Mouse (Mus musculus): Measurements from ENCODE around the gene Barhl2.

The Barhl2 gene

DNA sequence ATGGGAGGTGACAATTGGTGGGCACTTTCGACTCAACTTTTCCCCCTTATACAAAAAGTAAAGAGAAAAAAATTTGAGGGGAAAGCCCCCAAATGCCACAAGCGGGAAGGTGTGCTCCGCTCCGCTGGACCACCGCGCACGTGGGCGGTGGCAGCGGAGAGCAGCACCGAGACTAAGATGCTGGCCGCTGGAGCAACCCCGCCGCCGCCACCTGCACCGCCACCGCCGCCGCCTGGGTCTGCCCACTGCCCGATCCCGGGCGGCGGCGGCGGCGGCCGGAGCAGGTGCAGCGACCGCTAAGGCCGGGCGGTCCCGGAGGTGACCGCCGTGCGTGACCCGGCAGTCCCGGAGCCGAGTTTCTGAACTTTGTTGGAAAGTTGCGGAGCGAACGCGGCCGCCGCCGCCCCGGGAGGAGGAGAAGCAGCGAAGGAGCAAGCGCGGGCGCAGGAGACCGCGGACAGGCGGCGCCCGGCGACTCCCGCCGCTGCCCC is at the start of gene Barhl2:
Gene Barhl2, minus strand, starts transcription at position 181 of the 491 bp plus-strand sequence.
- DNase-seq (ENCODE audit: extremely low read depth, low read depth, low spot score), result no peak

DNA sequence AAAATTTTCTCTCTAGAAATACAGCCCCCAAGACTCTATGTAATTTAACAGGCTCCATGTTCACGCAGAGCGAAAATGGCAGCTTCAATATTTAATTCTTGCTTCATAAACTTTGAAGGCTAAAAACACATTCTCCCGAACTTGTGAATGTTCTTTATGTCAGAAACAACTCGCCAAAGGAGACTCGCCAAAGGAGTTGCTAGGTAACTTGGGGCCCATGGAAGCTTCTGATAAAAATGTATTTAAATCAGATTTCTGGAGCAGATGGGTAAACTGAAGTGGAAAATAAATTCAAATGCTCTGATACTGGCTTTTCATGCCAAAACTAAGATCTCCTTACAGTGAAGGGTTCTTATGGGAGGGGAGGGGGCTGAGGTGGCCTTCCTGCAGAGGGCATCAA is 48.1 kb upstream of the Barhl2 start:
- DNase-seq (ENCODE audit: extremely low read depth, low read depth, low spot score), result no peak

DNA sequence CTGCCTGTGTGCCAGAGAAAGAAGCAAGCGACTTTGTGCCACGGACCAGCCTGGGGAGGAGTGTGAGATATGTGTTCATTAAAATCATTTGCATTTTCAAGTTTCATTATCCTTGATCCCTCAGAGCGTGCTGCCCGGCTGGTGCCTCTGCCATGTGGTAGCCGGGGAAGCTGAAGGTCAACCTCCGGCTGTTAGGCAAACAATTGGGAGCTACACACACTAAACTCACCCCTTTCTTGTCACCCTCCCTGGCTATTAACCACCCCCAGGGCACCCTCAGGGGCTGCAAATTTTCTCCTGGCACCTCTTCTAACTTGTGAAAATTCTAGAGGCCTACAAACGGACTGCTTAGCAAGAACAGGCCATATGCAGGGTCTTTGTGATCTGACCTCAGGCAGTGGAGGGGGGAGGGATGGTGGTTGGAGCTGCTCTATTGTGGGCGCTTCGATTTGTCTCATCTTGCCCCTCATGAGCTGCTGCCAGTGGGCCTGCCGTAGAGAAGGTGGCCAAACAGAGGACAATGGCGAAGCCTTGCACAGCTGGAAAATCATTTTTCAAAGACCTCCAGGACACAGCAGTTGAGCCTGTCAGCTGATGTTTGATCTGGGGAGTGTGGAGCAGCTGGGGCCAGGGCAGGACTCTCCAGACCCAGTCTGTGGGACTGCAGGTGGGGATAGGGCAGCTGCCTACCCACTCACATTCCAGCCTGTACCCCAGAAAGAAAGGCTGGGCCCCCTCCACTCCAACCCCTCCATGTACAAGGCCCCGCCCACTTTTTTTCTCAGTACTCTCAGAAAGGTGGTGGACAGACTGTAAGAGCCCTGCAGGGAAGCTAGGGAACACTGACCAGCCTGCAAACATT is 44.9 kb upstream of the Barhl2 start:
- no peak for DNase-seq (ENCODE audit: extremely low read depth, low read depth, low spot score)

DNA sequence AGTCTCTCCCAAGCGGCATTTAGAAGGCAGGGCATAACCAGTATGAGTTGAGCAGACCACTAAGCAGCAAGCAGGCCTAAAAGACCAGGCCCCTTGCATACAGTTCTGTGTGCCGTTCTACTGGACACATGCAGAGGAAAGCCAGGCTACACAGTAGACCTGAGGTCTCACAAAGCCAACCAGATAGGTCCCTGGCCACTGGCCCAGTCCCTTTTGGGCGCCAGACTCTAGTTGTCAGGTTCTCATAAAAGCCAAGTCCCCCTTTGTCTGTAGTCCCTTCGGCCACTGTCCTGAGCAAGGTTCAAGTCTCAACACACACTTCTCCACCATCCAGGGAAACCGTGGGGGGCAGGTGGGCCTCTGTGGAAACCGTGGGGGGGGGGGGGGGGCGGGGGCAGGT is 44.3 kb upstream of the Barhl2 start:
- DNase-seq (ENCODE audit: extremely low read depth, low read depth, low spot score), result no peak

DNA sequence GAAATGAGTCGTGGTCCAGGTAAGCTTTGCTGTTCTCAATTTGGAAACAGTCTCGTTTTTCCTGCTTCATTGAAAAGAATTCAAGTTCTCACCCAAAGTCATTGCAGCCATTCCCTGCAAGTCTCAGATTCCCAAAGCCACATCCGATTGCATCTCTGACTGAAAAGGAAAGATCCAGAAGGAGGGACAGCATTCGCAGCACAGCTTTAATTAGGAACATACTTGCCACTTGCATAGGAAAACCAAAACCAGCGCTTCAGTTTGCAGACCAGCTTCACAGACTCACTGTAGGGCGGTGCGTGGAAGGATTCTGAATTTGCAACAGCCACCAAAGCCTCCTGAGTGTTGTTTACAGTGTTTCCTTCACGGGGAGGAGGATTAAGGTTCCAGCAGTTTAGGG is 33.8 kb upstream of the Barhl2 start:
- no peak for DNase-seq (ENCODE audit: extremely low read depth, low read depth, low spot score)

DNA sequence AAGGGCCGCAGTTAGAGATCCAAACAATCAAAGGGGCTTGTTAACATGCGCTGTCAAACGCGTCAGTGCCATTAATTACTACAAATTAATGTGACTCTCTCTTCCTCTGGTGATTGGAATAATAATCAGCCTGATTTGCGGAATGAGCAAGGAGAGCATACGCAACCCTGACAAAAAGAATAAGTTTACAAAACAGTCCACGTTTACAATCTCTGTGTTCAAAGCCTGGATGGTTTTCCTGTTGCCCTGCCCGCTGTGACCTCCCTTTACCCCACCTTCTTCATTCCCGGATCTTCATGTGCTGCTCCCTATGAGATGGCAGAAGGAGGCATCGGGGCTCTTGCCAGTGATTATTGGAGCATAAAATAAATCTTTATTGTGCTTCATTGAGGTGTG is 14.1 kb upstream of the Barhl2 start:
- DNase-seq (ENCODE audit: extremely low read depth, low read depth, low spot score), result no peak

DNA sequence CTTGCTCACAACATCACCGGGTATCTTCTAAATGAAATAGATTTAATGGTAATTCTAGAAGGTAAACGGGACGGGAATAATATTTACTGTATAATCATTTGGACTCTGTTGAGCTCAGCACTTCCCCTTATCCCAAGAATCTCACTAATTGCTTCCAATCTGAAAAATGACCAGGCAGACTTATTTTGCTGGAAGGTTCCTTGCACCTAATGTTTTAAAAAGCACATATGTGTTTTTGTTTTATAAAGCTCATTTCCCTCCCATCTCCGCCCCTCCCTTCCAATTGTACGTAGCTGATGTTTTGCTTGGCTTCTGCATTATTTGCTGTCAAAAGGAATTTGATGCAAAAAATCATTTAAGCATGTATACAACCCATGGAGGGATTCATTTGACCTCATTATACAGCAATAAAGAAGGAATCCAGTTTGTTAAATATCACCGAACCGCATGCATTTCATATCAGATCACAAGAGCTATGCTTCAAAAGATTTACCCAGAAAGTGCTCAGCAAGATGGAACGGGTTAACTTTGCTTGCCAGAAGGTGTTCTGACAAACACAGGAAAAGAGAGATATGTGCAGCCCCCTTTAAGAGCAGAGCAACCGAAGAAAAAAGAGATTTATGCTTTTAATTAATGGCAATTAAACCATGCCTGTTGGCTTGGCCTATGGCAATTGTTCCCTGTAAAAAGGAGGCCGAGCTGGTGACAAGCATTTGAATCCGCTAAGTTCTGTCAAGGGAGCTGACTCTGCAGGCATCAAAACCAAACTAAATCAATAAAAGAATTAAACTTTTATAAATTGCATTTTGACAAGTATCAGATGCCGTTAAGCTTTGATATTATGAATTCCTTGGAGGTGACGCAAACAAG is 13.5 kb upstream of the Barhl2 start:
- DNase-seq (ENCODE audit: extremely low read depth, low read depth, low spot score), result no peak

DNA sequence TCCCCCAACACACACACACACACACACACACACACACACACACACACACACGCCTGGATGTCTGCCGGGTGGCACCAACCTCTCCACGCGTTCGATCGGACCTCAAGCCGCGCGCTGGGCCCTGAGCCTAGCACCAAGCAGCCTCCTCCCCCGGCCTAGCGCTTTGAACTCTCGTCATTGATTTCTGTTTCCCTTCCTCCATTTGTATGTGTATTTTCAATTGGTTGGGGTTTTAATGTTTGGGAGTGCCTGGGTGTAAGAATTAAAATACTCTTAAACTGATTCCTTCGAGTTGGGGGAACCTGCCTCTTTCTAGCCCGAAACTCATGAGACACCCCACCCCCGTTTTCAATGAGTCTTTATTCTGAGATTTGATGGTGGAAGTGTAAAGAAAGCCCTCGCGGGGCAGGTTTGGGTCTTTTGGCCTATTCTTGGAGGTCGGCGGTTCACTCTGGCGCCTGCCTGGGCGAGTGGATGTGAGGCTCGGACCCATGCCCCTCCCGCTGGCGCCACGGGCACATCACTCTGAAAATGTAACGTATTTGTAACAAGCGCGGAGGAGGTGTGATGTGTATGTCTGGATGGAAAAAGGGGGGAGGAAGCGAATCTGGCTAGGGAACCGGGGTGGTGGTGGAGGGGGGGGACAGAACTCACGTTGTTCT is 7.3 kb upstream of the Barhl2 start:
- DNase-seq (ENCODE audit: extremely low read depth, low read depth, low spot score), result no peak

DNA sequence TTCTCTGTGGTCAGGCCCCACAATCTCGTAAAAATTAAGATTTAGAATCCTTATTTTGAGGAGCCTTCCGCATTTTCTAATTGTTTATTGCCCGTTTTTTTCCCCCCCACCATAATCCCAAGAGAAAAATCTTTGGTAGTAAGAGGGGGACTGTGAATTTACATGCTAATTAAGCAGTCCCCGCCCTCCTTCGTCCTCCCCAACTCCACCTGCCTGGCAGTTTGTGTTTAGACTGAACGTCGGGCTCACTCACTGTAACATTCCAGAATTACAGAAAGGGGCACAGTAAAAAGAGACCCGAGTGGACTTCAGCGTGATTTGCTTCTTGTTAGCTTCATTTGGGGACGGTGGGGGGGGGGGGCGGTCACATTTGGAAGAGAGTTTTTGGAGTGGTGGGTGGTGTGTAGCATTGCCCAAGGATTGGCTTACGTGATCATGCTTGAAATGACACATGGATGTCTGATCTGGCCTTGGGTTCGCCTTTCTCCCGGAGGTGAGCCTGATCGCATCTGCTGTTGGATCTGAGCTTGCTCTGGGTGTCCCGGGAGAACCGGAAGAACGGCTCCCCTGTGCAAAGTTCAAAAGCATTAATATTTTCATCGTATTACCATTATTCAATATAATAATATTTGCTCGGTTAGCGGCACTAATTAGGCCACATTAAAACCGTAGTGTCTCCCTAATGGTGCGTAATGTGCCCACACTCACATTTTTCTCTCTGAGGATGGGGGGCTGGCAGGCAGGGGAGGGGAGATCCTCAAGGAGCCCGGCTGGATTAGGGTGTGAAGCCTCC is 6.6 kb upstream of the Barhl2 start:
- DNase-seq (ENCODE audit: extremely low read depth, low read depth, low spot score), result no peak

DNA sequence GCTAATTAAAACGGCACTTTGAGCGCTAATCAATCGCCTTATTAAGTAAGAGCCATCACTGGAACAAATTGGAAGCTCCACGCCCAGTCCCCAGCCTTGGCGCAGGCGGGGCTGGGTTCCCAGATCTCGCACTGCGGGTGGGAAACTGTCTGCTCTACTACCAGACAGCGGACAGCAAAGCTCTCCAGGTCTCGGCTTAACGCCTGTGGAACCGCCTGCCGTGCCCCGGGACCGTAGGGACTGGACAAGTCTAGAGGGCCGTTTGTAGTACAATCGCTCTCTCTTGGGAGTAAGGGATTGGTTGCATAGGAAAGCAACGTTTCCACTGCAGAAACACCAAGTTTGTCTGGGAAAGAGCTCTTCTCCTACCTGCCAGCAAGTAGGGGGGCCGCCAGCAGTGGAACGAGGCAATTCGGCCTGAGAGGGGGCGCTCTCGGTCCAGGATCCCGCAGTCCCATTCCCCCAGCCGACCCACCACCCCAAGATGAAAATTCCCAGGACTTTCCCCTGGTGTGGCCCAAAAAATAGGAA is 5.8 kb upstream of the Barhl2 start:
- no peak for DNase-seq (ENCODE audit: extremely low read depth, low read depth, low spot score)

DNA sequence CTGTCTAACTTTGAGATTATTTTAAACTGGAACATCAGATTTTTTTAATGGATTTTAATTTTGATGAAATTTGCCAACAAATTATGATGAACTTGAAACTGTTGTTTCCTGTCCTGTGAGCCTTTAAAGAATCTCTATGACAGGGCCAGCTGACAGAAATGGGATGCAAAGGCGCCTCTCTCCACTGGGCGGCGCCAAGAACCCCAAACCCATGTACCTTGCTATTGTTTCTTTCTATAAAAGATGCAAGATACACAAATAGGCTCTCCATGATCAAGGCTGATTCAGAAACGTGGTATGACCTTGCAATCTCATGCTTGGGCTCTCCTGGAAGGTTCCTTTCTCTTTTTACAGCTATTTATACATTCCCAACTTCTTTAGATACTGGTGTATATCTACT is 3.9 kb upstream of the Barhl2 start:
- DNase-seq (ENCODE audit: extremely low read depth, low read depth, low spot score), result no peak

DNA sequence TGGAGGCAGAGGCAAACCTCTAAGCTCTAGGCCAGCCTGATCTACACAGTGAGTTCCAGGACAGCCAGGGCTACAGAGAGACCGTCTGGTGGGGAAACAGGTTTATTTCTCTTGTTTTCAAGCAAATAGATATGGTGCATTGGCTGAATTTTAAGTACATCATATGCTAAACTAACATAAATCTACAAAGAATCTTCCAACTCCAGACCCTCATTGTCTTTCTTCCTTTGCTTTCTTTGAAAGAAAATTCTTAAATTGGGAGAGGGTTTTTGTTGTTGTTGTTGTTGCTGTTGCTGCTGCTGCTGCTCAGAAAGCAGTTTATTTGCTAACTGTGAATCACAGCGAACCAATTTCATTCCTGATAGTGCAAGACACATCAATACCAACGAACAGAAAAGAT is 3.5 kb upstream of the Barhl2 start:
- no peak for DNase-seq (ENCODE audit: extremely low read depth, low read depth, low spot score)

DNA sequence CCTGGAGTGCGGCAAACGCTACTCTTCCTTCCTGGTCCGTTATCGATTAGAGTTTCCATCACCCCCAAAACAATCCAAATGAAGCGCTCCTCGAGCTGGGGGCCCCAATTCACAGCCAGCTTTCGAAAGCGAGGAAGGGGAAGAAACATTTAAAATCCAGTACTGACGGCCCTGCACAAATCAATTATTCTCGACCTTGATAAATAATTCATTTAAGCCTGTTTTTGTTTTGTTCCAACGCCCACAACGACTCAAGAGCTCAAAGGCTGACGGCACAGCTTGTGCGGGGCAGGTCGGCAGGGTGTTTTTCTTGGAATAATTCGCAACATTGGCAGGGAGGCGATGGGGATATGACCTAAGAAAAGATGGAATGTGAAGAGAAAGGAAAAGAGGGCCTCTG is 2.6 kb upstream of the Barhl2 start:
- DNase-seq (ENCODE audit: extremely low read depth, low read depth, low spot score), result no peak

DNA sequence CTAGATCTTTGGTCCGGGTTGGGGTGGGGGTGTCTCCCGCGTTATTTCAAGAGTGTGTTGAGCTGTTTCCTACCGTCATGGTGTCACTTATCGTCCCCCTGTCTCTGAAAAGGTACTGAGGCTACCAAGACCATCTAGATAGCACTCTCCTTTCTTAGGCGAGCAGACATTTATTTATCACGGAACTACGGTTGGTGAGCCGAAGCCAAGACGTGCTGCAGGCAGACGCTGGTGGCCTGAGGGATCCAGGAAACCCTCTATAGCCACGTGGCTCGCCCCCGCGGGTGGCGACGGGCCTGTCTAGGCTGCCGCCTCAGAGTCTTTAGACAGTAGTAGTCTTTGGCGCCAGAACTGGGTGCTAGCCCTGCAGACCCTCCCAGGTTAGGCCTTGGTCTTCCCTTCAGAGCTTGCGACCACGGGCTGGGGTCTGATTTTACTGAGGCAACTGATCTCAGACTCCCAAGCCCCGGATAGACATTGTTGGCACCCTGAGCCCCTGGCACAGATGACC is 2.1 kb upstream of the Barhl2 start:
- DNase-seq (ENCODE audit: extremely low read depth, low read depth, low spot score), result no peak

DNA sequence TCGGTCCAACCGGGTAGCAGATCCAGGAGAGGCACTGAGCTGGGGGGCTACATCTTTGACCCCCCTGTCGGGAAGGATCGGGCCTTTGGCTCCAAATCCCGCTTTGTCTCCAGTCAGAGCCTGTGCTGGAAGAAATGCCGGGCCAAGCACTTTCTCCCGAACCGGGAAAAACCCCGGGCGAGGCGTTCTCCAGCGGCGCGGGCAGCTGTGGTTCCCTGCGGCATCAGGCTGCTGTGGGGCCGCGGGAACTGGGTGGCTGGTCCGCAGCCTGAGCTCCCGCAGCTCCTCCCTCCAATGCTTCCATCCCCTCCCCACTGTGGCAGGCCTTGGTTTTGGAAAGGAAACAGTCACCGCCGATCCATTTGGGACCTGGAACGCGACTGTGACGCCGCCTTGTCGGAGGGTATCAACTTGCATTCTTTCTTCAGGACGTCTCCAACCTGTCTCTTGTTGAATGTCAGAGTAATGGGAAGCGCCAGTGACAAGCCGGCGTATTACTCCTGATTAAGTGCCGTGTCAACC is 1.2 kb upstream of the Barhl2 start:
- no peak for DNase-seq (ENCODE audit: extremely low read depth, low read depth, low spot score)

DNA sequence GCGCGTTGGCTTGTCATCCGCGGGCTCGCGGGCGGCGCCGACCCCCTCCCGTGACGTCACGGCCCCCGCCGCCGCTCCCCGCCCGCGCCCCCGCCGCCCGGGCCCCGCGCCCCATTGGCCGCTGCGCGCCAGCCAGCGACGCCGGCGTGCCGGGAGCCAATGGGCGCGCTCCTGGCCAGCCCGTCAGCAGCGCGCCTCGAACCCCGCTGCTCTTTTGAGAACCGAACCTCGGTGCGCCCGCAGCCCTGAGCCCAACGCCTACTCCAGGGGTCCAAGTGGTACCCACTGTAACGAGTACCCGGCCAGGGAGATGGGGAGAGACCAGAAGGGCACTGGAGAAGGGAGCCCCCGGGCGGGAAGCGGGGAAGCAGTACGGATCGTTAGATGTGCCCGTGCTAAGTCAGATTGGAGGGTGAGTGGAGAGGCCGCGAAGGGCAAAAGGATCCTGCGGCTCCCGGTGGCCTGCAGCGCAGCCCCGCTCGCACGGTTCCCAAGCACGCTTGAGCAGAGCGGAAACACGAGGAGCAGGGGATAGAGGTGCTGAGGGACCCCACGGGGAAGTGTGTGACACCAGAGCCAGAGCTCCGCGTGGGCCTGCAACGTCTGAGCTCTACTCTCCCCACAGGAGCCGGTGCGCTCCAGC is 632 bp upstream of the Barhl2 start:
- DNase-seq (ENCODE audit: extremely low read depth, low read depth, low spot score), result no peak

DNA sequence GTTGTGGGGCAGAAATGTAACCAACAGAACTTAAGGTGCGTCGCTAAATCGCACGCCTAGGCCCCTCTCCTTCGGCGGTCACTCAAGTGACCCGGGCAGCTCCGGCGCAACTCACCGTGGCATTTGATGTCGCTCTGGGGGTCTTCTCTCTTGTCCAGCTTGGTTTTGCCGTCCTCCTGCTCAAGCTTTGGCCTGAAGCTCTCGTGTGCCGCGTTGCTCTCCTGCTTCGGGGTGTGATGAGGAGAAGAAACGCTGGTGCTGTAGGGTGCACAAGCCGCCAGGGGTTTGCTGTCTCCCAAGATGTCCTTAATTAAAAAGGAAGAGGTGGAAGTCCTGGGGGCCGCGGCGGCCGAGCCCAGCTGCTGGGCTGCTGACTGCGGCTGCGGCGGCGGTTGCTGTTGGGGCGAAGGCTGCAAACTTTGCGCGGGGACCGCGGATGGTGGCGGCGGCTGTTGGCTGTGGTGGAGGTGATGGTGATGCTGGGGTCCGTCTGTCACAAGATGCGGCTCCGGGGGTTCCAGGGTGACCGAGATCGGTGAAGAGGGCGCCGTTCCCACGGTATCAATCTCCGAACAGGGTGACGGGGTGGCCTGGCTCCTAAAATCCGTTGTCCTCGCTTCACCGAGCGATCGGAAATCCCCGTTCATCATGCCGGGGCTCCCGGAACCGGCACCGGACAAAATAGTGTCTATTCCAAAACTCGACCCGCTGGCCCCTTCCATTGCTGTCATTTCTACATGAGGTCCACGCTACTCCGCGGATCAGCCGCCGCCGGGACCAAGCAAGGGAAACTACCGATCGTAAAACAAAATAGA is 648 bp downstream of the Barhl2 start:
- no peak for DNase-seq (ENCODE audit: extremely low read depth, low read depth, low spot score)

DNA sequence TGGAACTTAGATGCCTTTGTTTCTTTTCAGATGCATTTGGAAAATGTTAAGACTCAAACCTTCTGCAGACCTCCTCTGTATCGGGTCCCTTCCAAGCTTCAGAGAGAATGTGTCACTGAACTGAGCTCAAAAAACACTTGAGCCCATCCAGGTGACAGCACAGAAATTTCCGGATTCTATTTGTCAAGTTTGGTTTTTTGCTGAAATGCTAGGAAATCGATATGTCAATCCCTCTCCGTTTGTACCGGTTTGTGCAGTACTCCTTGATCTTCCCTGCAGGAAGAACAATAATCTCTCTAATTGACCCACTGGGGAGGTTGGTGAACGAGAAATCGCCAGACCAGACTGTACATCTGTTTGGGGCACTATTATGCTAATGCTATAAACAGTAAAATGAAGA is 2.0 kb downstream of the Barhl2 start:
- no peak for DNase-seq (ENCODE audit: extremely low read depth, low read depth, low spot score)

All from fat pad, adult 2 months (tissue).